Mouse (Mus musculus): ENCODE data around the gene Rnase4.

DNA sequence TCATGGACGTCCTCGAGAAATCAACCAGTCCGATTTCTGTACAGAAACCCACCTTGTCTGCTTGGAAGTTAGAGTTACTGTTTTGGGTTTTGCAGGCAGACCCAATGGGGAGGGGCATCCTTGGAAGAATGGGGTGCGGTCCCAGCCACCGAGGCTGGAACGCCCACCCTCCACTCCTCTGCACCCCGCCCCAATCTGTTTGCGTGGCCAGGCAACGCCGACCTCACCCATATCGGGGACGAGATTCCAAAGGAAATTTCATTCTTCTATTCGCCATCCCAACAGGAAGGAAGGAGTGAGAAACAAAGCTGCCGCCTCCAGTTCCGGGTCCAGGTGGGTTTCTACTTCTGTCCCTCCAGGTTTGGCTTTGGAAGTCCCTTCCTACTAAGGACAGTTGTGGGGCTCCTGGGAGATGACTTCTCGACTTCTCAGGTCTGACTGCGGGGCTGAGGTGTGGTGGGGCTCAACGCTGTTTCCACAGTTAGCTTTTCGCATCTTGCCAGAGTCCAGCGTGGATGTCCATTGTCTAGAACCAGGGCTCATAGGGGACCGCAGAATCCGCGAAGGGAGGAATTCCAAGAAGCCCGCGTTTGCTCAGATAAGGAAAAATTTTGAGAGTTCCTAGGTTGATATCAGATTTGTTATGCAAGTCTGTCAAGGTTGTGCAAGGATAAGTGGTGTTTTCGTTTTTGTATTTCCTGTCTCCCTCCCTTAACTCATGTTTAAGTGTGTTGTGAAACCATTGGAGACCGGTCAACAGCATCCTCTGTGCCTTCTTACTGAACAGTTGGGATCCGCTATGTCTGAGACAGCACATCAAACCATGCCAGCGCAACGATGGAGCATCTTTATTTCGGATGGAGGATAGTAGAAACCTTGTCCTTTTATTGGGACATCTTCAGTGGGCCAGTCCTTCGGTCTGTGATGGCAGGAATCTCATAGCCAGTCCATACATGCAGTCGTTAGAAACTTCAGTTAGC lies at the start of gene Rnase4, which contains the start of gene Ang:
- TF ChIP-seq POLR2A (IDR thresholded peaks at IDR 0.05; ENCODE audit: insufficient read depth, low read depth, low read length) (peak; percentile 67), CTCF (IDR thresholded peaks at IDR 0.05) (no peak), EP300 (IDR thresholded peaks at IDR 0.05; ENCODE audit: insufficient read depth, low read depth, low read length) (no peak)
